Mouse (Mus musculus) heart, adult 9 months (tissue): ENCODE measurements around the gene Gmfg.

Experiments
- DNase-seq, 2 experiments: peaks; one replicate each; pipeline ENCODE4 v3.0.0; 2022; ENCODE audit warnings: low spot score in 2 of 2

Gene Gmfg

GRCm38 (mm10) chr7:28436932-28437570 is at the start of gene Gmfg:
Gene Gmfg (plus strand): TSS chr7:28437447.
- peak; percentile 82 to 87 for DNase-seq

GRCm38 (mm10) chr7:28390331-28390730 is 46.9 kb upstream of the Gmfg start:
- DNase-seq, result no peak

GRCm38 (mm10) chr7:28392429-28393271 is 44.6 kb upstream of the Gmfg start, which contains the start of the genes Med29 and Paf1:
Gene Med29 (minus strand): TSS chr7:28392708.
Gene Paf1 (plus strand): TSS chr7:28392951.
- peak; percentile 98 to 99 for DNase-seq

GRCm38 (mm10) chr7:28393272-28393951 is 43.8 kb upstream of the Gmfg start:
- no peak for DNase-seq

DNA sequence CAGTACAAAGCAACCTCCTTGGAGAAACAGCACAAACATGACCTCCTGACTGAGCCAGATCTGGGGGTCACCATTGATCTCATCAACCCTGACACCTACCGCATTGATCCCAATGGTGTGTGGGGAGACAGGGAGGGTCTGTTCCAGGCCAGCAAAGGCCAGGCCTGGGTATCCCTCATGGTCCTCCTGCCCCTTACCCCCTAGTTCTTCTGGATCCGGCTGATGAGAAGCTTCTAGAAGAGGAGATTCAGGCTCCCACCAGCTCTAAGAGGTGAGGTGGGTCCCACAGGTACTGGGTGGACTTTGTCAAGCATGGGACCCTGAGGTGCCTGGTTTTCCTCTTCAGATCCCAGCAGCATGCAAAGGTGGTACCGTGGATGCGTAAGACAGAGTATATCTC is 41.8 kb upstream of the Gmfg start:
- no peak for DNase-seq

DNA sequence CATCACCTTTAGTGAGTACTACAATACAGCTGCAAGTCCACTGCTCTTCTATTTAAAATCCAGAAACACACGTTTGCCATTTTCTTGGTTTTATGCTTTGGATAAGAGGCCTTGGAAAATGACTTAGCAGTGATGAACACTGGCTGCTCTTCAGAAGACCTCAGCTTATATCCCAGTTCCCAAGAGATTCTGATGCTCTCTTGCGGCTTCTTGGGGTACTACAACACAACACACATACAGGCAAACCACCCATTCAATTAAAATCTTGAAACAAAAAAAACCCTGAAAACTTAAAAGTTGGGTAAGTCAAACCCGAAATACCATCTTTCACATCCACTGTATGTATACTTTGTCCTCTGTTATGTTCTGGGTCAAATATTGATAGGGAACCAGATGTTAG is 39.2 kb upstream of the Gmfg start:
- no peak for DNase-seq

- DNase-seq, result no peak
Measured at GRCm38 (mm10) chr7:28398696-28399340, 38.4 kb upstream of the Gmfg start.

DNA sequence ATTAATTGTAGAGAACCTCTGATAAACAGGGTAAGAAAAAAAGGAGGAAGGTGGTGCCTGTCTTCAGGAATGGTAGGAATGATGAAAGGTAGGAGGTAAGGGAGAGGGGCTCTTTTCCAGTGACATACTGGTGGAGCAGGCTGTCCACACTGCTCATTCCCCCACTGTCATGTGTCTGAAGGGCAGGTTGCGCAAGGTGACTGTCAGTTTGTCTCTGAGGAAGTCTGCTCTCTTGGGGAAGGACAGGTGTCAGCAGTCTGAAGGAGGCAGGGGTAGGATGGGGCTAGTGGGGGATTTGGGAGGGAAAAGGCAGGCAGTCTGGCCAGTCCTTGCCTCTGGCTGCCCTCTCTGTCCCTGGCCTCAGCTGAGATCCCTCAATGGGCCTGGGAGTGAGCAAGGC is 36.2 kb upstream of the Gmfg start:
- DNase-seq, result no peak

GRCm38 (mm10) chr7:28401942-28402341 is 35.3 kb upstream of the Gmfg start:
- DNase-seq, result no peak

GRCm38 (mm10) chr7:28410841-28411475 is 26.3 kb upstream of the Gmfg start:
- DNase-seq, result peak; percentile 85 to 86

GRCm38 (mm10) chr7:28412826-28413225 is 24.4 kb upstream of the Gmfg start:
- no peak for DNase-seq

- no peak for DNase-seq
Measured at GRCm38 (mm10) chr7:28417368-28417767, 19.9 kb upstream of the Gmfg start.

- DNase-seq, result peak; percentile 85 to 86
Measured at GRCm38 (mm10) chr7:28418096-28418670, 19.1 kb upstream of the Gmfg start.

DNA sequence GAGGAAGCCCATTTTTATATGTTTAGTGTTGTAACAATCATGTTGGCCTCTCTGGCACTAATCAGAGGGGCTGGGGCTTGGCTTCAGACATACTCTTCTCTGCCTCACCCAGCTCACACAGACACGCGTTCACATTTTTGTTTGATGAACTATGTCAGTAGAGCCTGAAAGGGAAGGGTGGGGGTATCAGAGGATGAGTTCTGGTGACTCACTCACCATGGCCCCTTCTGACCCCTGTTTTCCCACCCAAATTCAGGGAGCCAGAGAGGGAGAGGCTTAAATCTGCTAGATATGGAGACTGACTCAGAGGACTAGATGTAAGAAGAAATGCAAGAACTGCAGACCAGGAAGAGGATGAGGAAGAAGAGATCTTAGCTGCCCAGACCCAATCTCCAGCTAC is 17.8 kb upstream of the Gmfg start:
- peak in 1 of 2 experiments; percentile 15 for DNase-seq

DNA sequence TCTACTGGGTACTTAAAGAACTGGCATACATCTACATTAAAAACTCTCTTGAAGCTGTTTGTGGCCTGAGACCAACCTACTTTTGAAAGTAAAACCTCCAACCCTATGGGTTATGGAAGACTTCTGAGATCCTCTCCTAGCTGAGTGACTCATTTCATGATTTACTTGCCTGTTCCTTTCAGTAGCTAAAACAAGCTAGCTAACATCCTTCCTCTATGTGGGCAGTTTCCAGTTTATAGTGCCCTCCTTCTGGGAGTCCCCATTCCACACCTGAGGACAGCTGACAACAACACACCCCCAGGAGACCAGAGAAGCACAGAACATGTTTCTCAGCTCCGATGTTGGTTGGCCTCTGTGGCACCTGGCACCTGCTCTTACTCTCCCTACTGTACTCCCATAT is 14.2 kb upstream of the Gmfg start:
- DNase-seq, result no peak

GRCm38 (mm10) chr7:28427738-28428137 is 9.5 kb upstream of the Gmfg start:
- DNase-seq, result peak in 1 of 2 experiments; percentile 27

GRCm38 (mm10) chr7:28430512-28430911 is 6.7 kb upstream of the Gmfg start:
- DNase-seq, result no peak

- no peak for DNase-seq
Measured at GRCm38 (mm10) chr7:28432252-28432651, 5.0 kb upstream of the Gmfg start.

GRCm38 (mm10) chr7:28435660-28436259 is 1.5 kb upstream of the Gmfg start:
- DNase-seq, result peak; percentile 29 to 41

DNA sequence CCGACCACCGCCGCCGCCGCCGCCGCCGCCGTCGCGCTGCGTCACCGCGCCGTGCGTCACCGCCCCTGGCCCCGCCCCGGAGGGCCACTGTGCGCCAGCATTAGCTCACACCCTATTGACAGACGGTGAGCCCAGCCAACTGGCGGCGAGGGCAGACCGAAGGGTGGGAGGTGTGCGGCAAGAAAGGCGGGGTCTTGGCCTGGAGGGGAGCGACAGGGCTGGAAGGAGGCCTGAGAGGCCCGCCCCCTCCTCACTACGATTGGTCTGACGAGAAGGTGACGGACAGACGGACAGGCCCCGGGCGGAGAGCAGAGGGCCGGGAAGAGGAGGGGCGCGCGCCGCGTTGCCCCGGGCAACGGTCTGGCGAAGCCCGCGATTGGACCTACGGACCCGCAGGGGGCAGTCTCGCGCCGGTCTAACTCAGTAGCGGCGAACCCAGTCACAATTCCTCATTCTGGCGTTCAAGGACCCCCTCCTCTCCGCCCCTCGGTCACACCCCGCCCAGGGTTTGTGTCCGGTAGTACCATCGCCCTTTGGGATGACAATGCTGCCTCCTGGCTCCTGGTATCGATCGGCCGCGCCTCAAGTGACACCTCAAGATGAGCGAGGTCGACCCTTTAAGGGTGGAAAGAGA is 859 bp upstream of the Gmfg start:
- DNase-seq, result peak; percentile 100
